Mouse (Mus musculus) hindbrain, embryonic 15.5 days (tissue): ENCODE results near the gene Ofd1. TPM values are rescaled to one million over a fixed set of nuclear protein-coding genes. Genes with fewer than 3 reads are reported as not detected.

Experiments used
- ATAC-seq: fragments of 200-750 bp; cut with Nextera tagmentation; 2 replicates; pipeline ENCODE4 v1.8.0; 2017; ENCODE audit warnings: low read depth, moderate number of reproducible peaks, moderate TSS enrichment; ENCODE audit not compliant: low FRiP score
- H3K27ac ChIP-seq: fragments of 300-500 bp; sonication (generic); replicated peaks from 2 replicates; pipeline ENCODE4 v1.5.1; 2015; ENCODE audit warnings: mild to moderate bottlenecking, inconsistent platforms
- H3K27me3 ChIP-seq: fragments of 300-500 bp; sonication (generic); 2 replicates; pipeline ENCODE4 v1.6.1; 2015; ENCODE audit warnings: control low read depth, inconsistent platforms
- H3K36me3 ChIP-seq: fragments of 300-500 bp; sonication (generic); 2 replicates; pipeline ENCODE4 v1.6.1; 2015; ENCODE audit warnings: control low read depth, inconsistent platforms
- H3K4me1 ChIP-seq: fragments of 300-500 bp; sonication (generic); replicated peaks from 2 replicates; pipeline ENCODE4 v1.6.1; 2015; ENCODE audit warnings: control low read depth, inconsistent platforms
- H3K4me2 ChIP-seq: fragments of 300-500 bp; sonication (generic); 2 replicates; pipeline ENCODE4 v1.6.1; 2015; ENCODE audit warnings: moderate library complexity, mild to moderate bottlenecking, inconsistent platforms
- H3K4me3 ChIP-seq: fragments of 300-500 bp; sonication (generic); 2 replicates; pipeline ENCODE4 v1.5.1; 2015; ENCODE audit warnings: mild to moderate bottlenecking, inconsistent platforms
- H3K9ac ChIP-seq: fragments of 300-500 bp; sonication (generic); 2 replicates; pipeline ENCODE4 v1.6.1; 2015; ENCODE audit warnings: inconsistent platforms
- H3K9me3 ChIP-seq: fragments of 300-500 bp; sonication (generic); 2 replicates; pipeline ENCODE4 v1.6.1; 2016; ENCODE audit warnings: control low read depth, inconsistent platforms
- WGBS: fragments of 180-500 bp; shearing (Covaris S2); methylation state at CpG from one replicate; pipeline ENCODE4 v1.1.7; 2015; 5-methylcytosine and 5-hydroxymethylcytosine counted together
- polyA plus RNA-seq: library from polyadenylated mRNA; unstranded; fragments of >200 nt; fragmentation: Nextera tagmentation; extraction: Ambion mirVana; gene quantifications from 2 replicates; pipeline ENCODE4 v1.2.1, GENCODE M21; 2015

Gene Ofd1
- 6.3 and 6.6 TPM in 2 replicates for polyA plus RNA-seq

- Histone ChIP-seq H3K9me3 (no peaks in the 10 kb centered on the region), H3K27ac (peak within 1 kb of the TSS; percentile 90), H3K4me3 (peak within 1 kb of the TSS; percentile 65), H3K27me3 (no peaks in the 10 kb centered on the region), H3K9ac (peak within 1 kb of the TSS; percentile 72), H3K36me3 (no peaks in the 10 kb centered on the region), H3K4me1 (peaks cover 14% of the 10 kb centered on the region), H3K4me2 (peak within 1 kb of the TSS; percentile 55)
- ATAC-seq, result peak; percentile 99
- 14% methylated on average over 41 of the region's 44 CpGs for WGBS
Observed at GRCm38 (mm10) chrX:166440616-166441063, at the start of gene Ofd1. Gene Ofd1, minus strand, starts transcription at chrX:166440704.

GRCm38 (mm10) chrX:166479365-166479983 is 39.0 kb upstream of the Ofd1 start, which contains the start of gene Rab9:
Gene Rab9, minus strand, starts transcription at chrX:166479867.
- Histone ChIP-seq H3K4me2 (peak within 1 kb of the TSS; percentile 61), H3K4me3 (peak within 1 kb of the TSS; percentile 60), H3K27me3 (no peaks in the 10 kb centered on the region), H3K9me3 (no peaks in the 10 kb centered on the region), H3K9ac (peak within 1 kb of the TSS; percentile 67), H3K36me3 (no peaks in the 10 kb centered on the region), H3K27ac (peak within 1 kb of the TSS; percentile 84), H3K4me1 (peaks cover 12% of the 10 kb centered on the region)
- ATAC-seq, result peak; percentile 99
- WGBS, result 20% methylated on average over 36 of the region's 41 CpGs

- 19% methylated on average over 28 of the region's 28 CpGs for WGBS
- H3K9ac ChIP-seq, result peak overlapping the region; percentile 67
- no peaks in the 10 kb centered on the region for H3K9me3 ChIP-seq
- no peaks in the 10 kb centered on the region for H3K36me3 ChIP-seq
- H3K27ac ChIP-seq, result peak overlapping the region; percentile 84
- peak; percentile 57 for ATAC-seq
- H3K4me1 ChIP-seq, result peaks cover 12% of the 10 kb centered on the region
- no peaks in the 10 kb centered on the region for H3K27me3 ChIP-seq
- H3K4me2 ChIP-seq, result peak overlapping the region; percentile 61
- H3K4me3 ChIP-seq, result peak overlapping the region; percentile 60
Observed at GRCm38 (mm10) chrX:166478631-166479364, 38.3 kb upstream of the Ofd1 start.

GRCm38 (mm10) chrX:166477393-166477792 is 36.9 kb upstream of the Ofd1 start:
- ATAC-seq, result no peak
- H3K9ac ChIP-seq, result no peak overlapping the region
- H3K27me3 ChIP-seq, result no peaks in the 10 kb centered on the region
- peak overlapping the region; percentile 61 for H3K4me2 ChIP-seq
- WGBS, result 69% methylated on average over 6 of the region's 6 CpGs
- no peaks in the 10 kb centered on the region for H3K36me3 ChIP-seq
- no peak overlapping the region for H3K27ac ChIP-seq
- peaks cover 12% of the 10 kb centered on the region for H3K4me1 ChIP-seq
- no peaks in the 10 kb centered on the region for H3K9me3 ChIP-seq
- H3K4me3 ChIP-seq, result 0 out of 2 replicates have a peak overlapping the region, but pooled peaks have one; percentile 13

GRCm38 (mm10) chrX:166472612-166473011 is 32.1 kb upstream of the Ofd1 start:
- Histone ChIP-seq H3K27me3 (no peaks in the 10 kb centered on the region), H3K36me3 (no peaks in the 10 kb centered on the region), H3K9me3 (no peaks in the 10 kb centered on the region), H3K4me1 (peaks cover 9% of the 10 kb centered on the region), H3K9ac (no peak overlapping the region), H3K27ac (no peak overlapping the region), H3K4me3 (no peak overlapping the region), H3K4me2 (no peak overlapping the region)
- ATAC-seq, result no peak
- 91% methylated on average over 6 of the region's 6 CpGs for WGBS

GRCm38 (mm10) chrX:166468321-166468720 is 27.8 kb upstream of the Ofd1 start:
- no peak overlapping the region for H3K4me3 ChIP-seq
- ATAC-seq, result no peak
- no peaks in the 10 kb centered on the region for H3K9me3 ChIP-seq
- 97% methylated on average over 7 of the region's 7 CpGs for WGBS
- no peak overlapping the region for H3K4me2 ChIP-seq
- no peak overlapping the region for H3K27ac ChIP-seq
- no peaks in the 10 kb centered on the region for H3K27me3 ChIP-seq
- no peaks in the 10 kb centered on the region for H3K4me1 ChIP-seq
- H3K9ac ChIP-seq, result no peak overlapping the region
- H3K36me3 ChIP-seq, result no peaks in the 10 kb centered on the region

GRCm38 (mm10) chrX:166455525-166455924 is 15.0 kb upstream of the Ofd1 start:
- H3K9ac ChIP-seq, result no peak overlapping the region
- H3K27me3 ChIP-seq, result no peaks in the 10 kb centered on the region
- H3K27ac ChIP-seq, result no peak overlapping the region
- H3K4me1 ChIP-seq, result no peaks in the 10 kb centered on the region
- H3K4me3 ChIP-seq, result no peak overlapping the region
- no peak overlapping the region for H3K4me2 ChIP-seq
- ATAC-seq, result no peak
- H3K9me3 ChIP-seq, result no peaks in the 10 kb centered on the region
- WGBS, result 78% methylated on average over 1 of the region's 1 CpGs
- H3K36me3 ChIP-seq, result no peaks in the 10 kb centered on the region

GRCm38 (mm10) chrX:166454331-166454730 is 13.8 kb upstream of the Ofd1 start:
- Histone ChIP-seq H3K9me3 (no peaks in the 10 kb centered on the region), H3K27ac (no peak overlapping the region), H3K9ac (no peak overlapping the region), H3K27me3 (no peaks in the 10 kb centered on the region), H3K4me1 (no peaks in the 10 kb centered on the region), H3K4me3 (no peak overlapping the region), H3K4me2 (no peak overlapping the region), H3K36me3 (no peaks in the 10 kb centered on the region)
- WGBS, result 73% methylated on average over 3 of the region's 3 CpGs
- ATAC-seq, result no peak

GRCm38 (mm10) chrX:166453532-166453931 is 13.0 kb upstream of the Ofd1 start:
- no peak overlapping the region for H3K27ac ChIP-seq
- ATAC-seq, result no peak
- H3K36me3 ChIP-seq, result no peaks in the 10 kb centered on the region
- no peak overlapping the region for H3K4me3 ChIP-seq
- WGBS, result 88% methylated on average over 6 of the region's 6 CpGs
- H3K4me1 ChIP-seq, result no peaks in the 10 kb centered on the region
- H3K9me3 ChIP-seq, result no peaks in the 10 kb centered on the region
- H3K27me3 ChIP-seq, result no peaks in the 10 kb centered on the region
- H3K9ac ChIP-seq, result no peak overlapping the region
- no peak overlapping the region for H3K4me2 ChIP-seq

GRCm38 (mm10) chrX:166444552-166444951 is 4.0 kb upstream of the Ofd1 start:
- H3K4me1 ChIP-seq, result peaks cover 8% of the 10 kb centered on the region
- ATAC-seq, result no peak
- H3K4me3 ChIP-seq, result no peak overlapping the region
- H3K4me2 ChIP-seq, result no peak overlapping the region
- no peak overlapping the region for H3K27ac ChIP-seq
- H3K27me3 ChIP-seq, result no peaks in the 10 kb centered on the region
- 89% methylated on average over 3 of the region's 3 CpGs for WGBS
- no peaks in the 10 kb centered on the region for H3K36me3 ChIP-seq
- no peak overlapping the region for H3K9ac ChIP-seq
- no peaks in the 10 kb centered on the region for H3K9me3 ChIP-seq

- Histone ChIP-seq H3K4me2 (peak within 1 kb of the TSS; percentile 55), H3K27me3 (no peaks in the 10 kb centered on the region), H3K9ac (peak within 1 kb of the TSS; percentile 72), H3K36me3 (no peaks in the 10 kb centered on the region), H3K4me3 (peak within 1 kb of the TSS; percentile 65), H3K9me3 (no peaks in the 10 kb centered on the region), H3K27ac (peak within 1 kb of the TSS; percentile 90), H3K4me1 (peaks cover 14% of the 10 kb centered on the region)
- WGBS, result 12% methylated on average over 28 of the region's 36 CpGs
- ATAC-seq, result peak; percentile 85
Observed at GRCm38 (mm10) chrX:166440036-166440615, 378 bp downstream of the Ofd1 start, which contains the start of gene Trappc2. Gene Trappc2, plus strand, starts transcription at chrX:166440574.

GRCm38 (mm10) chrX:166434812-166435211 is 5.7 kb downstream of the Ofd1 start:
- WGBS, result 91% methylated on average over 2 of the region's 2 CpGs
- ATAC-seq, result no peak
- Histone ChIP-seq H3K36me3 (no peaks in the 10 kb centered on the region), H3K9ac (no peak overlapping the region), H3K27me3 (no peaks in the 10 kb centered on the region), H3K4me2 (no peak overlapping the region), H3K27ac (no peak overlapping the region), H3K4me1 (peaks cover 7% of the 10 kb centered on the region; the same call in 1 of the 2 replicates), H3K4me3 (no peak overlapping the region), H3K9me3 (no peaks in the 10 kb centered on the region)
